Mouse (Mus musculus) intestine, postnatal 0 days (tissue): ENCODE results near the gene Phc2. TPM values are rescaled to one million over a fixed set of nuclear protein-coding genes. Genes with fewer than 3 reads are reported as not detected.

ENCODE experiments used
- ATAC-seq: fragments of 200-750 bp; cut with Nextera tagmentation; 2 replicates; pipeline ENCODE4 v1.8.0; 2017; ENCODE audit warnings: mild to moderate bottlenecking, moderate TSS enrichment, moderate library complexity
- H3K27ac ChIP-seq: fragments of 300-500 bp; sonication (generic); 2 replicates; pipeline ENCODE4 v1.5.1; 2014; ENCODE audit warnings: mild to moderate bottlenecking, low read depth, low read length, moderate library complexity
- H3K27me3 ChIP-seq: fragments of 300-500 bp; sonication (generic); replicated peaks from 2 replicates; pipeline ENCODE4 v1.6.1; 2014; ENCODE audit warnings: low read length, mixed read lengths; ENCODE audit not compliant: control insufficient read depth, insufficient read depth
- H3K36me3 ChIP-seq: fragments of 300-500 bp; sonication (generic); 2 replicates; pipeline ENCODE4 v1.6.1; 2014; ENCODE audit warnings: mild to moderate bottlenecking, moderate library complexity; ENCODE audit not compliant: control insufficient read depth, insufficient read depth
- H3K4me1 ChIP-seq: fragments of 300-500 bp; sonication (generic); replicated peaks from 2 replicates; pipeline ENCODE4 v1.6.1; 2014; ENCODE audit warnings: antibody characterized with exemption, low read length, mixed read lengths; ENCODE audit not compliant: control insufficient read depth, insufficient read depth
- H3K4me2 ChIP-seq: fragments of 300-500 bp; sonication (generic); replicated peaks from 2 replicates; pipeline ENCODE4 v1.6.1; 2014; ENCODE audit warnings: low read depth, mild to moderate bottlenecking, moderate library complexity
- H3K4me3 ChIP-seq: fragments of 300-500 bp; sonication (generic); 2 replicates; pipeline ENCODE4 v1.5.1; 2014; ENCODE audit warnings: low read depth, low read length
- H3K9ac ChIP-seq: fragments of 300-500 bp; sonication (generic); 2 replicates; pipeline ENCODE4 v1.6.1; 2014; ENCODE audit warnings: mild to moderate bottlenecking, low read depth, low read length
- H3K9me3 ChIP-seq: fragments of 300-500 bp; sonication (generic); 2 replicates; pipeline ENCODE4 v1.6.1; 2016; ENCODE audit warnings: mixed run types; ENCODE audit not compliant: control insufficient read depth
- CTCF ChIP-seq: sonication (generic); IDR thresholded peaks from 2 replicates; pipeline ENCODE4 v1.5.1; 2016; ENCODE audit warnings: low read depth, mild to moderate bottlenecking, control low read depth, antibody characterized with exemption, moderate library complexity
- WGBS: fragments of 180-500 bp; shearing (Covaris S2); extraction: QIAGEN DNeasy Blood & Tissue Kit; methylation state at CpG from one replicate; pipeline ENCODE4 v1.1.7; 2014; 5-methylcytosine and 5-hydroxymethylcytosine counted together
- polyA plus RNA-seq: library from polyadenylated mRNA; unstranded; fragments of >200 nt; fragmentation: Nextera tagmentation; extraction: Ambion mirVana; gene quantifications from 2 replicates; pipeline ENCODE4 v1.2.1, GENCODE M21; 2015

Phc2 gene
- polyA plus RNA-seq, 1 experiment from 2014 or later = 25.4 TPM

- no peaks in the 10 kb centered on the region for H3K27me3 ChIP-seq
- no peak overlapping the region for H3K4me3 ChIP-seq
- 0 out of 2 replicates have a peak overlapping the region, but pooled peaks have one; percentile 0 for H3K9ac ChIP-seq
- no peaks in the 10 kb centered on the region for H3K9me3 ChIP-seq
- no peaks in the 10 kb centered on the region; the same call in 1 of the 2 replicates for H3K36me3 ChIP-seq
- TF ChIP-seq CTCF = no peak
- WGBS = 72% methylated on average over 6 of the region's 6 CpGs
- H3K4me2 ChIP-seq = peak overlapping the region; percentile 85
- no peak overlapping the region for H3K27ac ChIP-seq
- peaks cover 24% of the 10 kb centered on the region; the same call in 1 of the 2 replicates for H3K4me1 ChIP-seq
- no peak for ATAC-seq
Measured at GRCm38 (mm10) chr4:128730271-128730670, 75.8 kb downstream of the Phc2 start.

DNA sequence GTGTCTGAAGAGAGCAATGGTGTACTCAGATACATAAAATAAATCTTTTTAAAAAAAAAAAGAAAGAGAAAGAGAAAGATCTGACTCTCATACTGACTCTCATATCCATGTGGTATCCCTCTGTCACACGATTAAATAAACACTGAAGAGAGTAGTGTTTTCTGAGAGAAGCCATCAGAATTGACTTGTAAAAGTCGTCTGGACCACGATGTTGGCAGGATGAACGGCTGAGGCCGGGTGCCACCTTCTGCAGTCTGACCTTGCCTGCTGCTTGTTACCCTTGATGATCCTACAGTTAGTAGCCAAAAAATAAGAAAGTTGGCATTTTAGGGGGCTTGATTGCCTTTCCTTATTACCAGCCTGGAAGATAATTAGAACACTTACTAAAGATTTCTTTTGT is 78.3 kb downstream of the Phc2 start:
- H3K9me3 ChIP-seq = no peaks in the 10 kb centered on the region
- H3K4me3 ChIP-seq = no peak overlapping the region
- no peak overlapping the region for H3K27ac ChIP-seq
- no peaks in the 10 kb centered on the region for H3K27me3 ChIP-seq
- TF ChIP-seq CTCF = no peak
- no peak for ATAC-seq
- peaks cover 27% of the 10 kb centered on the region; the same call in 1 of the 2 replicates for H3K4me1 ChIP-seq
- no peak overlapping the region for H3K9ac ChIP-seq
- no peak overlapping the region for H3K4me2 ChIP-seq
- H3K36me3 ChIP-seq = no peaks in the 10 kb centered on the region; the same call in 1 of the 2 replicates
- WGBS = 49% methylated on average over 5 of the region's 5 CpGs

GRCm38 (mm10) chr4:128733496-128733895 is 79.0 kb downstream of the Phc2 start:
- Histone ChIP-seq H3K9ac (no peak overlapping the region), H3K4me2 (0 out of 2 replicates have a peak overlapping the region, but pooled peaks have one; percentile 30), H3K9me3 (no peaks in the 10 kb centered on the region), H3K27me3 (no peaks in the 10 kb centered on the region), H3K27ac (peak overlapping the region; percentile 28), H3K4me1 (peaks cover 27% of the 10 kb centered on the region; the same call in 1 of the 2 replicates), H3K36me3 (no peaks in the 10 kb centered on the region; the same call in 1 of the 2 replicates), H3K4me3 (no peak overlapping the region)
- WGBS = 46% methylated on average over 6 of the region's 6 CpGs
- no peak for ATAC-seq
- TF ChIP-seq CTCF = no peak

DNA sequence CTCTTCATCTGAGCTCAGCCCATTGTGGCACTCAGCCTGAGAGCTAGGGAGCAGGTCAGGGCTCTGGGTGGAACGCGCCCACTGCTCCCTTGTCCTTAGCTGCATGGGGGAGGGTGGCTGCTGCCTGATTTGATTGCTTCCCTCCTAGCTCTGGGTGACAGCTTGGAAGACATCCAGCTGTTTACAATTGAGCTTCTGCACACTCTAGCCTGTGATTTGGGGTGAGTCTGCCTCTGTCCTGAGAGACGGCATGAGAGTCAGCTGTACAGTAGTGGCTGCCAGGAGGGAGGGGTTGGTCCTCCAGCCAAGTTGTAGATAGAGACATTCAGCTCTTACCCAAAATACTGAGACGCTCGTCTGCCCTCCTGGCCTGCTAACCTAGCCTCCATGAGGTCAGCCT is 79.7 kb downstream of the Phc2 start:
- ATAC-seq = peak; percentile 18; the same call in 1 of the 2 replicates
- peak overlapping the region; percentile 28 for H3K27ac ChIP-seq
- 33% methylated on average over 5 of the region's 5 CpGs for WGBS
- H3K4me1 ChIP-seq = peaks cover 26% of the 10 kb centered on the region; the same call in 1 of the 2 replicates
- H3K9ac ChIP-seq = no peak overlapping the region
- no peaks in the 10 kb centered on the region for H3K9me3 ChIP-seq
- no peak overlapping the region for H3K4me3 ChIP-seq
- peak overlapping the region; percentile 30; the same call in 1 of the 2 replicates for H3K4me2 ChIP-seq
- no peaks in the 10 kb centered on the region for H3K27me3 ChIP-seq
- TF ChIP-seq CTCF = no peak
- H3K36me3 ChIP-seq = no peaks in the 10 kb centered on the region; the same call in 1 of the 2 replicates

DNA sequence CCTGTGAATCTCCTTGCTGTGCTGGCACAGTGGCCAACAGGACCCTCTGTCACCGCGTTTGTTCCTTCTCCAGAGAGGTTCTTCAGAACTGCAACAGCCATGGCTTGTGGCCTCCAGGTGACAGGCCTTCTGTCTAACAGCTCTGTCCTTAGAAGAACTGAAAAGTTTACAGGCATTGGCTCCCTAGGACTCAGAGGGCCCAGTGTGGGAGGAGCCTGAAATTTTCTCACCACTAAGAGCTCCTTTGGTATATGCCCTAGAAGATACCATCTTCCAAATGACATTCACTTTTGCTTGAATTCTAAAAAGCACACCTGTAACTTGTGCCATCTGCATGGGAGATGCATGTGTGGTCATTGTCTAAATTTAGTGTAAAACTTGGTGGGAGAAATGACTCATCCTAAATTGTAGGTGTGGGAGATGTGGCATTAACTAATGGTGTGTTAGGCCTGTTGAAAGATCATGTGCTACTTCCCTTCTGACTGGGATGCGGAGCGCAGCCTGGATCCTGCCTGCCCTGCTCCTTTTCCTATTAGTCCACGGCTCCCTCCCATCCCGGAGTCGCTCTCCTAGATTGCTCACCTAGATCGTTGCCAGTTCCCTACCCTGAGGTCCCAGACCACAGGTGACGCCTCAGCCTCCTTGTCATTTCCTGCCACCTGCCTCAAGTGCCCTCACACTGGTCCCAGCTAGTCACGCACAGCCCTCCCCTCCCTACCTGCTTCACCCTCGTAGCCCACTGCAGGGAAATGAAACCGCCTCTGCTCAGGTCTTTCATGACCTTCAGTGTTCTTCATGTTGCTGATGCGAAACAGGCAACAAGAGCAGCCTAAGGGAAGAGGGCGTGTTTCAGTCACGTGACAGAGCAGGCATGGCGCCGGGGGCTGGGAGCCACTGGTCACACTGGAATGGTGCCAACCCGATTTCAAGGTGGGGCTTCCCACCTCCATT is 80.5 kb downstream of the Phc2 start:
- TF ChIP-seq CTCF = no peak
- Histone ChIP-seq H3K4me1 (peaks cover 20% of the 10 kb centered on the region; the same call in 1 of the 2 replicates), H3K27me3 (no peaks in the 10 kb centered on the region), H3K4me3 (no peak overlapping the region), H3K4me2 (0 out of 2 replicates have a peak overlapping the region, but pooled peaks have one; percentile 30), H3K27ac (peak overlapping the region; percentile 17), H3K9ac (no peak overlapping the region), H3K9me3 (no peaks in the 10 kb centered on the region), H3K36me3 (no peaks in the 10 kb centered on the region; the same call in 1 of the 2 replicates)
- 66% methylated on average over 18 of the region's 18 CpGs for WGBS
- peak; percentile 10; the same call in 1 of the 2 replicates for ATAC-seq

- Histone ChIP-seq H3K4me2 (no peak overlapping the region), H3K36me3 (no peaks in the 10 kb centered on the region; the same call in 1 of the 2 replicates), H3K9ac (no peak overlapping the region), H3K27me3 (no peaks in the 10 kb centered on the region), H3K4me3 (no peak overlapping the region), H3K27ac (no peak overlapping the region), H3K4me1 (peaks cover 20% of the 10 kb centered on the region; the same call in 1 of the 2 replicates), H3K9me3 (no peaks in the 10 kb centered on the region)
- ATAC-seq = no peak
- WGBS = 46% methylated on average over 6 of the region's 6 CpGs
- no peak for TF ChIP-seq CTCF
Measured at GRCm38 (mm10) chr4:128737137-128737589, 82.7 kb downstream of the Phc2 start.
